Mouse (Mus musculus) myocyte (in vitro differentiated cells): ENCODE measurements around the gene Apoc3.

Experiments used
- MYOG ChIP-seq, 3 experiments: IDR thresholded peaks; one replicate each; pipeline ENCODE4 v1.6.1; 2011; ENCODE audit warnings: control low read depth in 2 of 3, low read depth in 2 of 3, mild to moderate bottlenecking in 2 of 3; ENCODE audit not compliant: insufficient read length in 2 of 3, control insufficient read depth in 1 of 3, insufficient read depth in 1 of 3
- POLR2A ChIP-seq: IDR thresholded peaks from one replicate; pipeline ENCODE4 v1.6.1; 2011; ENCODE audit warnings: low read depth, mild to moderate bottlenecking, control low read depth, moderate library complexity; ENCODE audit not compliant: insufficient read length
- TCF12 ChIP-seq: IDR thresholded peaks from one replicate; pipeline ENCODE4 v1.6.1; 2011; ENCODE audit warnings: mild to moderate bottlenecking, control low read depth; ENCODE audit not compliant: poor library complexity, insufficient read depth, severe bottlenecking

GRCm38 (mm10) chr9:46240526-46241153 lies 5.2 kb upstream of the Apoc3 start, which contains the start of gene Apoa4:
- TF ChIP-seq TCF12, result no peak
- no peak for TF ChIP-seq POLR2A
- TF ChIP-seq MYOG (IDR thresholded peaks at IDR 0.05; ENCODE audit: control insufficient read depth in 1 of 3, insufficient read depth in 1 of 3, insufficient read length in 2 of 3, low read depth in 2 of 3), result no peak
